Mouse (Mus musculus) ovary, postnatal 14 days (tissue): ENCODE results near the gene Grin2d.
"Not testable (repeated sequence)": the region's sequence is repeated elsewhere in the genome, so short reads cannot be mapped to it uniquely, and the experiment has no call there.

Source experiments
- DNase-seq: peaks from one replicate; pipeline ENCODE4 v3.0.0; 2022; ENCODE audit warnings: low spot score

Grin2d gene

DNA sequence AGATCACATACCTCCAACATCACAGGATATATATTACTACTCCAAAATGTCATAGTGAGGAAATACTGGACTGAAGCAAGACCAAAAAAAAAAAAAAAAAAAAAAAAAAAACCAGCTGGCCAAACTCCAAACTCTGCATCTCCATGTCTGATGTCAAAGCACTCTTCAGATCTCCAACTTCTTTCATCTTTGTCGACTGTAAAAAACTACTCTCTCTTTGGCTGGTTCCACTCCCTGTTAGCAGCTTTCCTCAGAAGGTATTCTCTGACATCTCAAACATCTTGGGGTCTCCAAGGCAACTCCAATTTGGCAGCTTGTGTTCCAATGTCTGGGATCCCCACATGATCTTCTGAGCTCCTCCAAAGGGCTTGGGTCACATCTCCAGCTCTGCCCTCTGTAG is at the start of gene Grin2d:
TSS of gene Grin2d (minus strand) at position 101 of the 400 bp plus-strand sequence.
- DNase-seq = not testable (repeated sequence)

- peak; percentile 38 for DNase-seq
These were observed 46.2 kb upstream of the Grin2d start for GRCm38 (mm10) chr7:45924429-45924816.

DNA sequence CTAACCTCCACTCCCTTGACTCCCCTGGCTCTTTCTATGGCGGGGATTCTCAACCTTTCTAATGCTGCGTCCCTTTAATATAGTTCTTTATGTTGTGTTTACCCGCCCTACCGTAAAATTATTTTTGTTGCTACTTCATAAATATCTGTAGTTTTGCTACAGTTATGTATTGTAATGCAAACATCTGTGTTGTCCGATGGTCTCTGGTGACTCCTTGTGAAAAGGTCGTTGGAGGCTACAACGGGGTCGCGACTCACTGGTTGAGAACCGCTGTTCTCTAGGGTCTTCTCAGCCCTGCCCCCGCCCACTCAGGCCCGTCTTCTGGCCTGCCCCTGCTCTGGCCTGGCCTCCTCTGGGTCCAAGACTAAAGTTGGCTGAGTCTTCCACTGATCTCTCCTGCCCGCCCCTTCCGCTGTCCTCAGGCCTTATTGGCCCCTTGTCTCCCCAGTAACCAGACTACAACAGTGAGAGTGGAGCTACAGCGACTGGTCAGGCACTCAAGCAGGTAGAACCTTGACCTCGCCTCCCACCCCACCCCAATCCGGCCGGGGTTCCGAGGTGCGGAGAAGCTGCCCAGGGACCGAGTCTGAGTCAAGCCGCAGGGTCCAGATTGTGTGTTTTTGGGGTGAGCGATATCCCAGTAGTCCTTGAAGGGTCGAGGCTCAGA is 45.7 kb upstream of the Grin2d start, which contains the start of gene Ccdc114:
TSS of gene Ccdc114 (plus strand) at position 311 of the 667 bp plus-strand sequence.
- DNase-seq = peak; percentile 70

GRCm38 (mm10) chr7:45922928-45923761 is 45.0 kb upstream of the Grin2d start:
- DNase-seq = peak; percentile 91

GRCm38 (mm10) chr7:45921950-45922600 is 43.9 kb upstream of the Grin2d start:
- no peak for DNase-seq

- peak; percentile 36 for DNase-seq
These were observed 43.1 kb upstream of the Grin2d start, which contains the start of gene Emp3 for GRCm38 (mm10) chr7:45921242-45921621. Gene Emp3, minus strand, starts transcription at chr7:45921404.

DNA sequence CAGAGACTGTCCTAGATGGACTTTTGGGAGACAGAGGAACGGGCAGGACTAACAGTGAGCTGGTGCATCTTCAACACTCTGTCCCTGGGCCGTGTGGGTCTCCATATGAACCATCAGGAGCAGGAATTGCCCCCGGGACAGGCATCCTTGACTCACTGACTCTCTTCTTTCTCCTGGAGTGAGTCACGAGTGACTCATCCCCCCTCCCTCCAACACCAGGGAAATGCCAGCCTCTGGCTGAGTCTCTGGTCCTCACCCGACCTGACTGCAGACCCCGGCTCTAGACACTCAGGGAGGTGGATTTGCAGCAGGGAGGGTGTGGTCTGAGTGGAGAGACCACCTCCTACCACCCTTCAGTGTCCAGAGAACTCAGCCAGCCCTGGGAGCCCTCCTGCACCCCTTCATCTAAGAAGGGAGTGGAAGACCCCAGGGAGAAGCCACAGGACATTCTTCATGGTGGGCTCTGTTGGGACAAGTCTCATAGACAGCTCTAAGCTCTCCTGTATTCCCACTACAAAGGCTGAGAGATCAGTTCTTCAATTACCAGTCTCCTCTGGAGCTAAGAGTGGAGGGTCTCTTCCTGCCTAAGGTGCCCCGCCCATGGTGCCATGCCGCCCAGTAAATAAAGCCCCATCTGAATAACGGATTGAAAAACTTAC is 42.5 kb upstream of the Grin2d start:
- DNase-seq = no peak

DNA sequence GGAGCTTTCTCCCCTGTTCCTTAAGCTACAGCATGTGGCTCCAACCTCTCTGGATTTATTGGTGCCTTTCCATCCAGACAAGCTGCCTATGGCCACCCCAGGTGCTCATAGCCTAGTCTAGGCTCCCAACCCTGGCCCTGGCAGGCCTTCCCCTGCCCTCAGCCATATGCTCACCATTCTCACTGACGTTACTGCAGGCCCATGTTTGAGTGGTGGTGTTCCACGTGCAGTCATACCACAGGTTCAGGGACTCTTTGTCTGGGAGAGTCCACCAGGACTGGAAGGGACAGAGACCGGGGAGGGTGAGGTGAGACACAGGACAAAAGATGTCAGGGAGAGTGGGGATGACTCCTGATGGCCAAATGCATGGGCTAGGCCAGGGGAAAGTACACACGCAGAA is 41.6 kb upstream of the Grin2d start:
- no peak for DNase-seq

GRCm38 (mm10) chr7:45919083-45919671 is 41.0 kb upstream of the Grin2d start:
- DNase-seq = no peak

DNA sequence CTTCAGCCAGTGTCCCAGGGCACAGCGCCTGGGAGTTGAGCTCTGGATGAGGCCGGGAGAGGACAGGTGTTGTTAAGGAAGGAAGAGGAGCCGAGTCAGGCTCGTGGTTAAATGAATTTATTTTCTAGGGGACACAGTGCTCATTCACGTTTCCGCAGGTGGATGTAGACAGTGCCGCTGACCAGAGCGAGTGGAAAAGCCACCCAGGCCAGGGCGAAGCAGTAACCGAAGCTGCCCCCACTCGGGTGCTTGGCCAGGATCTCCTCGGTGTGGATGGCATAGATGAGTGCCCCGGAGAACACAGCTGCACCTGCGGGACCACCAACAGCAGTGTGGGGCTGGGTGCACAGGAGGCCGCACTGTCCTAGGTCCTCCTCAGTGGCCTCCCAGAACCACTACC is 39.7 kb upstream of the Grin2d start:
- DNase-seq = no peak

- DNase-seq = no peak
These were observed 39.0 kb upstream of the Grin2d start for GRCm38 (mm10) chr7:45917004-45917704.

- peak; percentile 73 for DNase-seq
These were observed 38.2 kb upstream of the Grin2d start for GRCm38 (mm10) chr7:45916056-45917003.

GRCm38 (mm10) chr7:45915011-45915410 is 36.8 kb upstream of the Grin2d start:
- no peak for DNase-seq

DNA sequence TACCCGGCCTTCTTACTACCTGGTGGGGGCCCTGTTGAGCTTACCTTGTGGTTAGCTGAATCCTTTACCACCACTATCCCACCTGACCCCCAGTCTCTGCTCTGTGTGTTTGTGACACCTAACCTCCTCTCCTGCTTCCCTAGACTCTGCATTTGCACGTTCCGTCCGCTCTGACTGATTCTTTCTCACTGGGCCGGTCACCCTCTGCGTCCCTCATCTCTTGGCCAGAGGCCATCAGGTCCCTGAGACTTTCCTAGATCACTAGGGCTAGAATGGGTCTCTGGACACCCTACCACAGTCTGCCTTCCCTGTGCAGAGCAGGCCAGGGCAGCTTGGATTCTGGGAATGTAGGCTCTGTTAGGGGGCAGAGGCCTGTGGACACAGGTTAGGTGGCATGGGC is 35.9 kb upstream of the Grin2d start:
- no peak for DNase-seq

DNA sequence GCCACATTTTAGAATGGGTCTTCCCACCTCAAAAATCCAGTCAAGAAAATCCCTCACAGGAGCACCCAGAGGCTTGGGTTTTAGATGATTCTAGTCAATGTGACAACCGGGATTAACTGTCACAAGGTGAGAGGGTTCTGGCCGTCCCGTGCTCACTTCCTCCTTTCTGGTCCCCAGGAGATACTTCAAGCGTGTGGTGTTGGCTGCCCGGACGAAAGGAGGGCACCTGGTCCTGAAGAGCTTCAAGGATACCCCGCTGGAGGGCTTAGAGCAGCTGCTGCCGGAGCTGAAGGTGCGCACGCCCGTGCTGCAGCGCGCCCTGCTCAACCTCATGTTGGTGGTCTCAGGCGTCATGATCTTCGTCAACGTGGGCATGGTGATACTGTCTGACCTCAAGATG is 31.0 kb upstream of the Grin2d start:
- DNase-seq = no peak

DNA sequence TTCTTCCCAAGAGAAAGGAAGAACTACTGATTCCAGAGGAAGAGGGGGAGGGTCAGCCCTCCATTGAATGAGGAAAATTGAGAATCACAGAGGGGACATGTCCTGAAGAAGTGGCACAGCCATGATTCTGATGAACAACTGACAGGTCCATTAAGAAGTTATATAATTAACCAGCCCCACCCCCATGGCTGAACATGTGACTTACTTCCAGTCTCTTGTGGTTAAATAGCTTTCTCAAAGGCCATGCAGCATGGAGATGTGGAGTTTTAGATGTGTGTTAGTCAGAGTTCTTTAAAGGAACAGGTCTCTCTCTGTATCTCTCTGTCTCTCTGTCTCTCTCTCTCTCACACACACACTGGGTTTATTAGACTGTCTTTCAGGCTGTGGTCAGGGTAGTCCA is 30.2 kb upstream of the Grin2d start:
- no peak for DNase-seq

- no peak for DNase-seq
These were observed 28.4 kb upstream of the Grin2d start for GRCm38 (mm10) chr7:45906622-45907021.

- no peak for DNase-seq
These were observed 24.4 kb upstream of the Grin2d start for GRCm38 (mm10) chr7:45902481-45903002.

DNA sequence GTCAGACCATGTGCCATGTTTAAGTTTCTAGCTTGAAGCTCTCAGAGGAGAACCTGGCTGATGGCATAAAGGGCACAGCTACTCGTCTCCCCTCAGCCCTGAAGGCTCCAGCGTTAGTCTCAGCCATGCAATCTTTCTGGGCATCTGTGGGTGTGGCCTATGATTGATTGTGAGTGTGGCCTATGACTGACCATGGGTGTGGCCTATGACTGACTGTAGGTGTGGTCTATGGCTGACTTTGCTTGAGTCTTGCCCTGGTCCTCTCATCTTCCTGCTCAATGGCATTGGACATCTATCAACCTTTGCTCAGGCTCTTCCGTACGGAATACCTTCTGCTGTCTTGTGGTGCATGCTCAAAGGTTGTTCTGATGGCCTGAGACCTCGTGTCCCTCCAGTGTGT is 23.4 kb upstream of the Grin2d start:
- DNase-seq = no peak

- not testable (repeated sequence) for DNase-seq
These were observed 19.9 kb upstream of the Grin2d start for GRCm38 (mm10) chr7:45898125-45898524.
